Mouse (Mus musculus): ENCODE measurements around the gene Ctcfl.
"Not testable (repeated sequence)": the region's sequence is repeated elsewhere in the genome, so short reads cannot be mapped to it uniquely, and the experiment has no call there.

Ctcfl gene

GRCm38 (mm10) chr2:173138323-173139239 lies 19.3 kb upstream of the Ctcfl start:
- DNase-seq: peak; percentile 63

GRCm38 (mm10) chr2:173134695-173135094 lies 15.4 kb upstream of the Ctcfl start:
- no peak for DNase-seq

- DNase-seq: no peak
These were observed 13.5 kb upstream of the Ctcfl start for GRCm38 (mm10) chr2:173132794-173133300.

- no peak for DNase-seq
These were observed 12.9 kb upstream of the Ctcfl start for GRCm38 (mm10) chr2:173132262-173132661.

GRCm38 (mm10) chr2:173129111-173129510 lies 9.8 kb upstream of the Ctcfl start:
- peak; percentile 92 for DNase-seq

- DNase-seq: no peak
These were observed 7.1 kb upstream of the Ctcfl start for GRCm38 (mm10) chr2:173126386-173126785.

GRCm38 (mm10) chr2:173124022-173124735 lies 4.9 kb upstream of the Ctcfl start:
- peak; percentile 92 for DNase-seq

- DNase-seq: not testable (repeated sequence)
These were observed 792 bp upstream of the Ctcfl start for GRCm38 (mm10) chr2:173120117-173120516.

GRCm38 (mm10) chr2:173113796-173114195 lies 5.5 kb downstream of the Ctcfl start:
- DNase-seq: not testable (repeated sequence)

- DNase-seq: no peak
These were observed 8.8 kb downstream of the Ctcfl start for GRCm38 (mm10) chr2:173110571-173110970.

- no peak for DNase-seq
These were observed 9.8 kb downstream of the Ctcfl start for GRCm38 (mm10) chr2:173109510-173109909.

- DNase-seq: no peak
These were observed 10.7 kb downstream of the Ctcfl start for GRCm38 (mm10) chr2:173108509-173109190.

GRCm38 (mm10) chr2:173106889-173107785 lies 12.2 kb downstream of the Ctcfl start:
- DNase-seq: peak; percentile 91

- DNase-seq: no peak
These were observed 12.9 kb downstream of the Ctcfl start for GRCm38 (mm10) chr2:173106409-173106808.

- peak; percentile 17 for DNase-seq
These were observed 22.0 kb downstream of the Ctcfl start for GRCm38 (mm10) chr2:173097337-173097736.

- DNase-seq: peak; percentile 91
These were observed 29.9 kb downstream of the Ctcfl start for GRCm38 (mm10) chr2:173089437-173089836.

GRCm38 (mm10) chr2:173087405-173087804 lies 31.9 kb downstream of the Ctcfl start:
- no peak for DNase-seq

- DNase-seq: no peak
These were observed 33.6 kb downstream of the Ctcfl start for GRCm38 (mm10) chr2:173085763-173086162.

- no peak for DNase-seq
These were observed 34.5 kb downstream of the Ctcfl start for GRCm38 (mm10) chr2:173084871-173085270.

GRCm38 (mm10) chr2:173083712-173084475 lies 35.4 kb downstream of the Ctcfl start:
- peak; percentile 17 for DNase-seq

- DNase-seq: no peak
These were observed 36.2 kb downstream of the Ctcfl start for GRCm38 (mm10) chr2:173083106-173083505.

Measured in kidney, adult 9 months (tissue).